Mouse (Mus musculus): ENCODE data around the gene Cct4.

The Cct4 gene

DNA sequence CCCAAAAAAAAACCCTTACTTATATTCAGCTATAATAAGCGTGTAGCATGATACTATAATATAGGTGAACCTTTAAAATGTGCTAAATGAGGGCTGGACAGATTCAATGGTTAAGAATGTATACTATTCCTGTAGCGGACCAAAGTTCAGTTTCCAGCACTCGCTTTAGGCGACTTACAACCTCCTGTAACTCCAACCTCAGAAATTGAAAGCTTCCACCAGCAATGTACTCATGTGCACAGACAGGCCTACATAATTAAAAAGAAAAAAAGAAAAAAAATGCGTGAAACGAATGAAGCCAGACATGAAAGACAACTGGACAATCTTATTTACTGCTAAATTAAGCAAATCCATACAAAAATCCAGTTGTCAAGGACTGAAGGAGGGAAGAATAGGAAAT is 7.5 kb upstream of the Cct4 start:
- DNase-seq (ENCODE audit: low spot score in 2 of 2) = no peak

DNA sequence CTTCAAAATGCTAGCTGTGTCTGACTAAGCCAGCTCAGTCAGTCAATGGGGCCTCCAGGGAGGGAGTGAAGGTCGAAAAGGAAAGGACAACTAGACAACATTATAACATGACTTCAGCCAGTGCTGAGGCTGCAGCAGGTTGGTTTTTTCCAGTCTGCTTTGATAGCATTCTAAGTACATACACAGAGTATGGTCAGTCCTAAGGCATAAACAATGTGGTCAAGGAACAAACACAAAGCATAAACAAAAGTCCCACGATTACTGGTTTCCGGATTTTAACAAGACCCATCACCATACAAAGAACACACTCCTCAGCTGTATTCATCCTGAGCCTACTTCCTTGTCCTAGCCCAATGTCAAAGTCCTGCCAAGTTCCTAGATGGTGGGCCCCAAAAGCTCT is 4.8 kb upstream of the Cct4 start:
- no peak for DNase-seq (ENCODE audit: low spot score in 2 of 2)

DNA sequence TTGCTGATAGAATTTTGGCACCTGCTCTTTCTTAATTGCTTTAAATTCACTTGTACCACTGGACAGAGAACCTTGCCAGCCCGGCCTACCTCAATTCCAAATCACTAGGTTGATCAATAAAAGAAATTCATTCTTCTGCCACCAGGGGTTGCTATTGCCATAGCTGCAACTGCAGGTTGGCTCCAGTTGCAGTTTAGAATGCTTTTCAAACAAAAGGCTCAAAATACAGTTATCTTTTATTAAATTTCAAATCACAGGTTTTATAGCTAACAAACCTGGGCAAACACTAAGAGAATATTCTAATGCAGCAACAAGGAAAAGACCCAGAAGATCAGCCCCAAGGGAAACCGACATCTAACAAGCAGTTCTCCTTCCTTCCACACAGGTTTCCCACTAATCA is 3.0 kb upstream of the Cct4 start:
- DNase-seq (ENCODE audit: low spot score in 2 of 2) = peak; percentile 32 to 66

DNA sequence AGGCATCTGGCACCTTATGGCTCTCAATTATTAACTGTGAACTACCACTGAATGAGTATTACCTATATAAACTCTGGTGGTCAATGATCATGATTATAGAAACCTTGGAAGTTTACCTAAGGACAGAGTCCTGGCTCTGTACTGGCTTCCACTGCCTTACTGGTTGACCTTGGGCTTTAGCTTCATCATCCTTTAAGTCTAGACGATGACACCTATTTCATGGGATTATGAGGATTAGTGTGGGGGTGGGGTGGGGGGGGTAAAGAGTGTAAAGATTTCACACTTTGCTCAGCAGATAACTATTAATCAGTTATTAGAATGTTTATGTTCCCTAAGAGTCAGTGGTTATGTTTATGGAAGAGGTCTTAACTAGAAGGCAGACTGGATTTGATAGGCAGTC is 533 bp upstream of the Cct4 start:
- no peak for DNase-seq (ENCODE audit: low spot score in 2 of 2)

DNA sequence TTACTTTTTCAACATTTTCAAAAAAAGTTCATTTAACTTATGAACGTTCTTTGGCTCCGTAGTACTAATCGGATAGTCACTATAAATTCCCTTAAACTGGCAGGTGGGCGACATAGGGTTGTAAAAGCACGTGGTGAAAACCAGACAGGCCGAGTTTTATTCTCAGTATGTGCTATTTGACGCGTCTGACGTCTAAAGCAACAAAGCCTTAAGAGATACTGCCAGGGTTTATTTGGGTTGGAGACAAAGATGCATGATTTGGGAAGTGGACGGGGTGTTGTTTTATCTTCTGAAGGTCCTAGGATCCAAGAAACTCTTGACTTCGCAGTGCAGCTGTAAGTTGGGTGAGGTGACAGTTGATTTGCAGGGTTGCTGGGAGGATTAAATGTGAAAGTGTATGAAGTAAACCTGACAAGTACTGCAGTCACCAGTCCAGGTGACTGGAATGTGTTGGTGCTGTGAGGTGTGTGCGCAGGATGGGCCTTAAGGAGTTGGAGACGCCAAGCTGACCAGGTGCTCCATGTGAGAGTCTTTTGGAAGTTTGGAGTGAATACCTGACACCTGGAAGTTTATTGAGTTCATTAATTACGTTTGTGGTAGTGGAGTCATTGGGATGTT is 1.0 kb downstream of the Cct4 start:
- DNase-seq (ENCODE audit: low spot score in 2 of 2) = no peak

DNA sequence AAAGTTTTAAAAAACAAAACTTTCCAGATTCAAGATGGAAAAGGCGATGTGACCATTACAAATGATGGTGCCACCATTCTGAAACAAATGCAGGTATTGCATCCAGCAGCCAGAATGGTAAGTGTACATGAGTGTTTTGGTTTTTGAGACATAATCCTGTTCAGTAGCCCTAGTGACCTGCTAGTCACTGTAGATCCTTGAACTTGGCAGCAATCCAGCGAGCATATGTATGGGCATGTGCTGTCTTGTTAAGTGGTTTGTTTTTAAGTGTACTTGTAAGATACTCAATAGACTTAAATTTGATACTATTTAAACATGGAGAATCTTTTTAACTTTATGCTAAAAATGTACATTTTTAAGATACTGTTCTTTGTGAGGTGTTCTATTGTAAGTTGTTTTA is 4.0 kb downstream of the Cct4 start:
- DNase-seq (ENCODE audit: low spot score in 2 of 2) = no peak

DNA sequence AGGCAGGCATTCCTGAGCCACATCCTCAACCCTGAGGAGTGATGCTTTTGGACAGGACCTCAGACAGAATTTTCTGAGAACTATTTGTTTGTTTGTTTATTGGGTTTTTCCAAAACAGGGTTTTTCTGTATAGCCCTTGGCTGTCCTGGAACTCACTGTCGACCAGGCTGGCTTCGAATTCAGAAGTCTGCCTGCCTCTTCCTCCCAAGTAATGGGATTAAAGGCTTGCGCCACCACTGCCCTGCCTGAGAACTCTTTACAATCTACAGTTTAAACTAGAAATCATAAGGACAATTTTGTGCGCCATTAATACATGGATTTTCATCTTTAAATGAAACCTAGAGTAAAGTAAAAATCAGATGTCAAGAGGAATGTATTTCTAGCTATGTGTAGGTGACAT is 5.1 kb downstream of the Cct4 start:
- DNase-seq (ENCODE audit: low spot score in 2 of 2) = no peak

DNA sequence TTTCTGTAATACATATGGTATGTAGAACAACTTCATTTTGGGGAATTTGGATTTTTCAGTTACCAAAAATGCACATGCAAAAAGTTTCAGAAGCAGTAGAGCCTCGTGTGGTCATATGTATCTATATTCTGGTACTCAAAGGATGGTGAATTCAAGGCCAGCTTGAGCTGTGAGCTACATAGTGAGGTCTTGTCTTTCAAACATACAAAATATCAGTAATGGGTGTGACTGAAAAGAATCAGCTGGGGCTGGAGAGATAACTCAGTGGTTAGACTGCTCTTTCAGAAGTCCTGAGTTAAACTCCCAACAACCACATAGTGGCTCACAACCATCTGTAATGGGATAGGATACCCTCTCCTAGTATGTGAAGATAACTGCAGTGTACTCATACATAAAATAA is 8.0 kb downstream of the Cct4 start:
- no peak for DNase-seq (ENCODE audit: low spot score in 2 of 2)

DNA sequence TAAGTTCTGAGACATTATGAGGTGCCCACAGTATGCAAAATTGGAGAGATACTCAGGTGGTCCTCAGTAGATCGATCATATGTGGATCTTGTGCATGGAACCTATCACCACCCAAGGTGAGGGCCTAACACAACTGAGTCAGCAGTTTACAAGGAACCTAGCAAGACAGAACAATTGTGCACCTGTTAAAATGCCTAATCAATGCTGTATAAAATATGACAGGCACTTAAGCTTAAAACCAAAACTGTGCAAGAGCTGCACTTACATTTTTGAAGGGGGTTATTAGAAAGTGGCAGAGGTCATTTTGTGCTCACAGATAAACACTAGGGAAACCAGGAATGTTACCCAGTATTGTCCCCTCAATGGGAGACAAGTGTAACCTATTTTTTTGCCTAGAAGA is 15.0 kb downstream of the Cct4 start:
- DNase-seq (ENCODE audit: low spot score in 2 of 2) = no peak

DNA sequence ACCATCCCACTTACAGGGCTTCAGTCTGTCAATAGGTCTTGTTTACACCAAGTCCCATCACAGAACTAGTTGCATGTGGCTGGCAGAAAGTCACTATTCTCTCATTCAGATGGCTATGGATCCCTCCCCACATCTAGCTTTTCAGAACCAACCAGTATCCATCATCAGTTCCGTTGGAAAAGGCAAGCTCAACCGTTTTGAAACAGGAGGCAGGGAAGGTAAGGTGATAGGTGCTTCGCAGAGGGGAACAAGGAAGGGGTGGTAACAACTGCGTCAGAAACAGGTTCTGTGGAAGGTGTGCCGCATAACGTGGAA is 16.8 kb downstream of the Cct4 start:
- DNase-seq (ENCODE audit: low spot score in 2 of 2) = no peak

DNA sequence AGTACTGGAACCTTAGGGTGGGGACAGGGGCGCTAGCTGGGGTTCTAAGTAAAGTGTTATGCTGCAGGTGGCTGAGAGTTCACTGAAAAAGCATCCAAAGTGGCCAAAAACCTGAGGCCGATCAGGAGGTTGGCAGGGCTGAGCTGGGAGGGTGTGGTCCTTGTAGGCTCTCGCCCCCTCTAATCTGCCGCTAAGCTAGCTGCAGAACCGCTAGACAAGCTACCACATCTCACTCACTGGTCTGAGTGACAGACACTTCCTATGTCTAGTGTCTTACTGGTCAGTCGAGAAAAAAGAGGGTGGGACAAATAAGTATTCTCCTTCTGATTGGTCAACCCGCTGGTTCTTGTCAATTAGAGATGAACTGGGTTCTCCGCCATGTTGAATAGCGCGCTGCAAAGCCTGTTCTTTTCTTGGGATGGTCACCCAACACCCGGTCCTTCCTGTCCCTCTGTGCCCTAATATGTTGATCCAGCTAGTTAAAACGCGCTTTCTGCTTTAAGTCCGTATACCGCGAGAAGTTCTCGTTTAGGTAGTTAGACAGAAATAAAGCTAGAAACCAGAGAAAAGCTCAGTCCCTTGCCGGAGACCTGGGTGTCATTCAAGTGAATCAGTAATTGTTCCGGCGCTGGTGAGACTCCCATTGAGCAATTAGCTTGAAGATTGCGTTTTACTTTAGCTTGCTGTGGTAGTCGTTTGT is 17.3 kb downstream of the Cct4 start, which contains the start of gene Fam161a:
Fam161a (plus strand) TSS at position 51 of the 700 bp plus-strand sequence.
- DNase-seq (ENCODE audit: low spot score in 2 of 2) = peak; percentile 77 to 79

DNA sequence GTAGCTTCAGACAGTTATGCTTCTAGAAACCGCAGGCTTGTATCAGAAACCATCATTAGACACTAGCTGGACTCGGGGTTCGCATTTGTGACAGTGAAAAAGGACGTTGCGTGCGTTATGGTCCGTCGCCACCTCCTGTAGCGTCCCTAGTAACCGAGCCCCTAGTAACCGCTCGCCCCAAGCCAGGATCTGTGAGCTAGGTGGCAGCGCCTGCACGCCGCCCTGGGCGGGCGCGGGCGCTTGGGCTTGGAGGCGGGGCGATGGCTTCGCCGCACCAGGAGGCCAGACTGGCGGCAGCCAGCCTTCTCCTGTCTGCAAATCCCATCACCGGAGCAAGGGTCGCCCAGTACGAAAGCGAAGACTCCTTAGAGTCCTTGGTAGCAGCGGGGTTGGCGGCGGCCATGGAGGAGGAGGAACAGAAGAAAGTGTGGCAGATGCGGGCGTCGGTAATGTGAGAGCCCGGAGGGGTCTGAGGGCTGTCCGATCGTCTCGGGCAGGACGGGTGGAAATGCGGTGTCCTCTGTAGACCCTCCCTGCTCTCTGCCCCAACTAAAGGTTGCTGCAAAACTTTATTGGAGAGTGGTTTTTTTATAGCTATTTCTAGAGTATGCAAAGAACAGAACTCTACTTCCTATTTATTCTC is 18.0 kb downstream of the Cct4 start:
- DNase-seq (ENCODE audit: low spot score in 2 of 2) = peak; percentile 84 to 91

DNA sequence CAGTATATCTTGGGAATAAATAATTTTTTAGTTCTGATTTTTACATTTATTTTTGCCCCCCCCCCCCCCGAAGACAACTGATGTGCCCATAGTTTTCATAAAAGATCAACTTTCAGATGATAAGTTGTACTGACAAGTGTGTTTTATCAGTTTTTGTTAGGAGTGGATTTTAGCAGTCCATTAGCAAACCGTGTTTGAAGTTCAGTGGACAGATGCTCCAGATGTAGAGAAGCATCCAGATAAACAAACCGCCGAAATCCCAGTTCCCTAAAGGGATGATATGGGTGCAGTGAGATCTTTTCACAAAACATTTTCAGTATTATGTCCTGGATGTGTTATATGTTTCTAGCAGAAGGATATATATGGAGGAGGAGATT is 18.5 kb downstream of the Cct4 start:
- no peak for DNase-seq (ENCODE audit: low spot score in 2 of 2)

DNA sequence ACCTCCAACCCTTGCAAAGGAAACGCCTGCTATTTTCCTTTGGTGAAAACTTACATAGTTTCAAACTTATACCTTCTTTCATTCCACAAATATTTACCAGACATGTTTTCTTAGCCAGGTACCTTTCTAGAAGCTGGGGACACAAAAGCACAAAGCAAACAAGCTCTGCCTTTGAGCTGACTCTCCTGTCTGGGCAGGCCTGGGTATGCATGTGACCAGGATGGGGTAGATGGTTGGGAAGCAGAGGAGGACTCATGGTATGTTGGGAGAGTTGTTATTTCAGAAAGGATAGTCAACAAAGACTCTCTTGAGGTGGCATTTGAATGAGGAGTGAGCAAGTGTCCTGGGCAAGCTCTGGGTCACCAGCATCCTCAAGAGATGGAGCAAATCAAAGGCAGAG is 22.8 kb downstream of the Cct4 start:
- no peak for DNase-seq (ENCODE audit: low spot score in 2 of 2)

DNA sequence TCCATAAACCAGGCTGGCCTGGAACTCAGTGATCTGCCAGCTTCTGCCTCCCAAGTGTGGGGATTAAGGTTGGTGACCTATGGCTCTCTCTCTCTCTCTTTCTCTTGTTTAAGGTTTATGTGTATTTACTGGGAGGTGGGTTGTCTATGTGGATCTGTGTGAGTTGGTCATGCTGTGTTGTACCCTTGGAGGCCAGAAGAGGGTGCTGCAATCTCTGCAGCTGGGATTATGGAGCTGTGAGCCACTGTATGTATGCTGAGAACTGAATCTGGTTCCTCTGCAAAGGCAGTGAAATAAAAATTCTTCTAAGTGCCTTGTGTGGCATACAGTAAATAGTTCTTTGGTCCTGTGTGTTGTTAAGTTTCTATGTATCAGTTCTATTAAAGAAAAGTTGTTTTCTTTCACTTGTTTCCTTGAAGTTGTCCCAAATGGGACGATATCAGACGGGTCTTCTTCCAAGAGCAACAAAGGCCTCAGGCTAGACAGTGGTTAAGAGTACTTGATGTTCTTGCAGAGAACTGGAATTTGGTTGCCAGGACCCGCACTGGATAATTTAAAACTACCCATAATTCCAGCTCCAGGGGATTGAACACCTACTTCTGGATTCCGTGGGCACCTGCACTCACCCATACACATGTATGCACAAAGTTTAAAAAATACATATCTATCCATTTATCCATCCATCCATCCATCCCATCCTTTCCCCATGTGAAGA is 23.4 kb downstream of the Cct4 start:
- no peak for DNase-seq (ENCODE audit: low spot score in 2 of 2)

DNA sequence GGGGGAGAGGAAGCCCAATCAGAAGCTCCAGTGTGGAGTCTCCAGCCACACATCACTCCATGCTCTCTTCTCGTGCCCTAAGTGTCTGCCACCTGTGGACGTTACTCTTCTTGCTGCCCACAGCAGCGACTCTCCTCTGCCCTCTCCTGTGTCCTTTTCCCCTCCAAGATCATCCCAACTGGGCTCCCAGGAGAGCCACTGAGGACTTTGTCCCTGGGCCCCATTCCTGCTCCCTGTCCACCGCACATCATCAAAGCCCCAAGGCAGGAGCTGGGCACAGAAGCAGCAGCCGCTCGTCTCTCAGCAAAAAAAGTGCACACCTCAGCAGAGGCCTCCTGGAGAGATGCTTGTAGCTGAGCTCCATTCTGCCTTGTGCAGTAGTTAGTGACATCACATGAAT is 24.7 kb downstream of the Cct4 start:
- no peak for DNase-seq (ENCODE audit: low spot score in 2 of 2)

DNA sequence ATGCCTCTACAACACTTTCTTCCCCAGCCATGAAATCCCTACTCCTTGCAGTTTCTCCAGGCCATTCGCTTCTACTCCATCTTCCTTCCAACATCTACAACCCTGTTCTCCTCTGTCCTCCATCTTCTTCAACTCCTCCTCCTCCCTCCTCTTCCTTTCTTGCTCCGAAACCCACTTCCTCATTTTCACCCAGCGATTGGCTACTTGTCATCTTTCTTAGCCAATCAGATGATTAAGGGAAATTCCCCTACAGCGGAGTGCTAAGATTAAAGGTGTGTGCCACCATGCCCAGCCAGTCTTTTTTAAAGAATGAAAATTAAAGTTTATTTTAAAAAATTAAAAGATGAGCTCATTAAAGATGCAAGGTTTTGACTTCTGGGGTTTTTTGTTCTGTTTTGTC is 27.6 kb downstream of the Cct4 start:
- DNase-seq (ENCODE audit: low spot score in 2 of 2) = no peak

DNA sequence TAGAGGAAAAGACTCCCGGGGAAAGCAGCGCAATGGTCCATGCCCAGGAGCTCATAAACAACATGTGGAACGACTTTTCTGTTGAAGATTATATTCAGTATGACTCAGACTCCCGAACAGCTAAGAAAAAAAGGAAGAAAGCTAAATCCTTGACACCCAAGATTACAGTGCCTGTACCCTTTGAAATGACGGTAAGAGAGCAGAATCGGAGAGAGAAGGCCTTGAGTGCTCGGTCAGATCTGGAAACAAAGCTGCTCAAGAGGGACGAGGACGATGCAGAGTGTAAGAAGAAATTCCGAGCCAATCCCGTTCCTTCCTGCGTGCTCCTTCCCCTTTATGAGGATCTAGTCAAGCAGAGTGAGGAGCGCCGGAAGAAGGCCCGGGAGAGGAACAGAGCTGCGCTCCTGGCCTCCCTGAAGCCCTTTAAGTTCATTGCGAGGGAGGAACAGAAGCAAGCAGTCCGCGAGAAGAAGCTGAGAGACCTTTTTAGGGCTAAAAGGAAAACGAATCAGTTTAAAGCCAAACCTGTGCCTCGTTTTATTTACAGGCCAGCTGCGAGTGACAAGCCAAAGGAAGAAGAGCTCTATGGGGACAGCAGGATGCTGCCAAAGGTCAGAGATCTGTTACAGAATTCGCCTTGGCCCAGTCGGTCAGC is 29.9 kb downstream of the Cct4 start:
- DNase-seq (ENCODE audit: low spot score in 2 of 2) = no peak

DNA sequence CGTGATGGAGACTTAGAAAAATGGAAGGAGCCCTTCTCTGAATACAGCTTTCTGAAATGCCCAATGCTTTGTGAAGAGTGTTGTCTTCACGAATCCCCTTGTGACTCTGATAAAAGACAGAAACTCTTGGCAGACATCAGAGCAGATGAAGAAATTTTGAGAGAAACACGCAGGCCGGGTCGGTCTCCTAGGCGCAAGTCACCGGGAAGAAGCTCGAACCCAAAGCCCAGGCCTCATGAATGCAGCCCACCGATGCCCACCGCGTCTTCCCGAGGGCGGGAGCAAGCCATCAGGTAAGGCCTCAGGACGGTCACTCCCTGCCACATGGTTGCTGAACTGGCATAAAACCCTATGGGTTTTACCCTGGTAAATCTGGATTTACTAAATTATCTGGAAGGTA is 30.5 kb downstream of the Cct4 start:
- no peak for DNase-seq (ENCODE audit: low spot score in 2 of 2)

DNA sequence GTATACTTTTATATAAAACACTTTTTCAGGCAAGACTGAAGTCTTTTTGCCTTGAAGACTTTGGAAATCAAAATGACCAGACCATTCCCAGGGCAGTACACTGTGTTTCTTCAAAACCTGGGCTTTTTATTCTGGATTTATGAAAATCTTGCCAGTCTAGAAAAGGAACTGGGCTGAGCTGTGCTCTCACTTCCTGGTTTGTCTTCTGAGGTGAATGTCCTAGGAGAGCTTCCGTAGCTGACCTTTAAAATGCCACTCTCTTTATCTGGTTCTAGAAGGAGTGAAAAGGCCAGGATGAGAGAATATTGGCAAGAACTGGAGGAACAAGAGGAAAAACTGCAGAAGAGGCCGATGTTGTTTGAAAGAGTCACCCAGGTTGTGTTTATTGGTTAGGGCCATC is 32.8 kb downstream of the Cct4 start:
- DNase-seq (ENCODE audit: low spot score in 2 of 2) = no peak

DNA sequence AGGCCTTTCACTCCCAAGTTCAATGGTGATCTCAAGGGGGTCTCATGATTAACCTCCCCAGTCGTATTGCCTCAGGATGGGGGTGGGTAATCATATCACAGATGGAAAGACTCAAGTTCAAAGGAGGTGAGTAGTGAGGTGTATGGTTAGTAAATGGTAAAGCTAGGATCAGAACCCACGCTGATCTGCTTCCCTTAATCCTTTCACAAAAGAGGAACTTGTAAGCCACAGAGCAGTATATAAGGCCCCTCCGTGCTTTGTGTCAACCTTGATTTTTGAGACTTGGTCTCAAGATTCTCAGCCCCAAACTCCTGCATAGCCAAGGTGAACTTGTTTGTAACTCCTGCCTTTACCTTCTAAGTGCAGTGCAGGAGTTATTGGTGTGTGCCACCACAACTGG is 33.9 kb downstream of the Cct4 start:
- DNase-seq (ENCODE audit: low spot score in 2 of 2) = no peak

DNA sequence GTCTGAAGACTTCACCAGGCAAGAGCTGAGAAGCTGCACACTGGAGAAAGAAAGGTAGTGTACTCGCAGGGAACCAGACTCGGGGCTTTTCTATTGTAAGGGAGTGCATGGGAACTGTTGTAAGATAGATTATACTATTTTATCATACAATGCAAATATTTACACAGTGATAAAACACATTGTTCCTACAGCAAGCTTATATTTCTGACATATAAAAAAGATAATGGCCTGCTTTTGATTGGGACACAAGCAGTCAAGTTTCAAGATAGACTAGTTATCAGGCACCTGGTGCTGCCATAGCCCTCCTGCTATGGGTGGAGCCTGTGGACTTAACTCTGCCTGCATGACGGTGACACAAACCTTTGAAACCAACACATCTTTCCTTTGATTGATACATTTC is 38.6 kb downstream of the Cct4 start:
- no peak for DNase-seq (ENCODE audit: low spot score in 2 of 2)
